Mouse (Mus musculus) adrenal gland, postnatal 14 days (tissue): Measurements from ENCODE around the gene Unc50. TPM values are rescaled to one million over a fixed set of nuclear protein-coding genes. Genes with fewer than 3 reads are reported as not detected.

ENCODE experiments used
- DNase-seq: peaks from one replicate; pipeline ENCODE4 v3.0.0; 2021; ENCODE audit warnings: mixed read lengths
- long read RNA-seq, 2 experiments: library from polyadenylated mRNA; stranded (forward); transcript quantifications; one replicate each; pipeline ENCODE4 v2.0.0; 2021
- total RNA-seq: library from RNA; stranded (reverse); gene quantifications from 2 replicates; pipeline ENCODE4 v1.2.3, GENCODE M21; 2021

The Unc50 gene
- total RNA-seq: 60.5 and 66.7 TPM in 2 replicates
- long read RNA-seq, experiment 1, transcript Unc50-201 (6 exons, 1,414 nt): major isoform, 46 of 95 reads
- long read RNA-seq, experiment 1, transcript Unc50-202 (6 exons, 1,094 nt): minor isoform, 37 of 95 reads
- long read RNA-seq, experiment 1, partial matches to known transcripts: 6 of 95 reads
- long read RNA-seq, experiment 1, other reads (novel, unspliced or antisense): 2 of 95 reads
- long read RNA-seq, experiment 2, transcript Unc50-201 (6 exons, 1,414 nt): major isoform, 31 of 68 reads
- long read RNA-seq, experiment 2, transcript Unc50-202 (6 exons, 1,094 nt): minor isoform, 17 of 68 reads
- long read RNA-seq, experiment 2, partial matches to known transcripts: 10 of 68 reads
- long read RNA-seq, experiment 2, other reads (novel, unspliced or antisense): 9 of 68 reads

- peak; percentile 96 for DNase-seq
Observed at GRCm38 (mm10) chr1:37429366-37430296, at the start of gene Unc50, which contains the start of gene Coa5. Gene Unc50, plus strand, starts transcription at chr1:37430139. Gene Coa5, minus strand, starts transcription at chr1:37430103.

DNA sequence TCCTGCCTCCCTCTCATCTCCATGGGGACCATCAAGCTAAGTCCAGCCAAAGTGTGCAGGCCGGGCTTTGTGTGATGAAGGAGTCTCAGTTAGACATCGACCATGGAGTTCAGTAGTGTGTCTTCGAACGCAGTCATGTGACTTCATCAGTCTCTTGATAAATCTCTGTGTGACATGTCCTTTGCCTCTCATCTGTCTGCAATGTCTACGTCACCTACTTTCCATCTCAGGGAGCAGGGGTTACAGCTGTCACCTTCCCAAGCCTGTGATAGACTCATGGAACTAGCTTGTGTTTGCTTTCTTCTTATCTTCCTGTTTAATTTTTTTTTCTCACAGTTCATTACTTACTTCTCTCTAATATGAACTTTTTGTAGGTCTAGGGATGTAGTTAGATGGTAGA lies 49.0 kb upstream of the Unc50 start:
- no peak for DNase-seq

DNA sequence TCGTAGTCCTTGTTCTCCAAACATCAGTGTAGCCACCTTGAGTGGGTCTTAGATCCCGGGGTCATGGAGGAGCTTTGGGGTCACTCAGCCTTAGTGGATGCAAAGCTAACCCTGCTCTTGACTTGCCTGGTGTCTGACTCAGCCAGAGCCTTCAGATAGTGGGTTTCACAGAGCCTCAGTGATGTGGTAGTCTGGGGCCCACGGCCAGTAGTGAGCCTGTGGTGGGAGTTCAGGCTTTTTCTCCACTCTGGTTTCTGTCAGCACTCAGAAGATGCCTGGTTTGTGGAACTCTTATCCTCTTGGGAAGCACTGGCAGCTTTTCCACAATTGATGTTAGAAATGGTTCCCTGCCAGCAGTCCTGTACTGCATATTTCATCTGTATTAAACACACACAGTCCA lies 45.6 kb upstream of the Unc50 start:
- DNase-seq: no peak

DNA sequence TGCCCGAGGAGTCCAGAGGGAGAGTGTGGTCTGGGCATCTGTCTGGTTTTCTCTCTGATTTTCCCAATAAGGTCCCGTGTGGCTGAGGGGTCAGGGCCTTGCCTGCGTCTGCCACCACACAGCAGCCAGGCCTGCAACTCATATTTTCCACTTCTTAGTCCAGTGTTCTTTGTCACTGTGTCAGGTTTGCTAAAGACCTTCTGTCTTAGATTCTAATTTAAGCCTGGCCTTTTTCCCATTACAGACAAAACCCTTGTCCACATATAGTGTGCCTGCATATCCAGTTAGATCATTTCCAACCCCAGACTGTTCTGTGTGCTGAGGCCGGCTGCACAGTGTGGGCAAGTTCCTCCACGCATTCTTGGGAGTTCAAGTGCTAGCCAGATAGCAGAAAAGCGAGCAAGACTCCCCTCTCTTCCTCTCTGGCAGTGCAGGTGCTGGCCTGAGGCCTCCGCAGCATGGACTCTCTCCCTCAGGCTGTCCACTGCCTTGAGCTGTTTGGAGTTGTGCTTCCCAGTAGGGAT lies 43.4 kb upstream of the Unc50 start:
- DNase-seq: no peak

DNA sequence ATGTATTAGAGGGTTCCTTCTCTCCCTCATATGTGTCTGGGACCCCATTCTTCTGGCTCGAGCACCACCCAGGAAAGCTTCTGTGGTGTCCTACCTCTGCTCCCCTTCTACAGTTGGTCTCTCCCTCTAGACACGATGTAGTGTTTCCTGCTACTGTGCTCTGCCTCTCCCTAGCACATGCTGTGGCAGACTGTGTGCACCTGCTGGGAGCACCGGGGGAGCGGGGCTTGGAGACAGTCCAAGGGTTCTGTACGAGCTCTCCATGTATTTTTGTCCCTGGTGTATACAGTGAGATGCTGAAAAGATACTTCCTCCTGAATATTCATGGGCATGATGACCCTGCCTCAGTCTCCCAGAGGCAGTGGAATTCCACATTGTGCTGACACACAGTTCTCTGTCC lies 36.8 kb upstream of the Unc50 start:
- no peak for DNase-seq

GRCm38 (mm10) chr1:37396481-37396880 lies 33.5 kb upstream of the Unc50 start:
- no peak for DNase-seq

DNA sequence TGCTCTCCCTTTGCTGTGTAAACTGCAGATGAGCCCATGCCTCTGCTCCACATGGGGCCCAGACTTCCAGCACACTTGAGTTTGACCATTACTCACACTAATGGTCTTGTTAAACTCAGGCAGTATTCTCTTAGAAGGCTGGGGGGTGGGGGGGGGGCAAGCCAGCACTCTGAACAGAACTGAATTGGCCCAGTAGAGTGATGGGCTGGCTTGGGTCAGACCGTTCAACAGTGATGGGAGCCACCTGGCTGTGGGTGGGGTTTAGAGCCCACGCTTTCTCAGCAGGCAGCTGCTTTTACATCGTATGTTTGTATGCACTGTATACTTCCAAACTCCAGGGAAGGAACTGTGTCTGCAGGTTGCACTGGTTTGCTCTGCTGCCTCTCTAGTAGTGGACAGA lies 31.0 kb upstream of the Unc50 start:
- no peak for DNase-seq

- DNase-seq: no peak
Observed at GRCm38 (mm10) chr1:37399734-37400133, 30.2 kb upstream of the Unc50 start.

DNA sequence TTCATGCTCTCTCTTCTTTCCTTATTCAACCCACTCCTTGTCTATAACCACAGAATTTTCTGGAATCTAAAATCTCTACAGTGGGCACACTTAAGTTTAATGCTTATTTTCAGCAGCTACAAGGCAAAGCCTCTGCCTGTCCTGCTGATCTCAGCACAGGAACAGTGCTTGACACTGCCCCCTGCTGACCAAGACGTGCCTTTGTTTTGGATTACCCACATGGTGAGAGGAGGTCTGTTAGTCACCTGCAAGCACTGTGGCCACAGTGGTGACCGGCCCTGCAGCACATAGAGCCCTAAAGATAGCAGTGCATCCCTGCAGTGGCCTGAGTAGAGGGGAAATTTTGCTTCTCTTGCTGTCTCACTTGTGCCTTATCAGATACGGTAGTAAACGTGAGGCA lies 28.3 kb upstream of the Unc50 start:
- peak; percentile 79 for DNase-seq

DNA sequence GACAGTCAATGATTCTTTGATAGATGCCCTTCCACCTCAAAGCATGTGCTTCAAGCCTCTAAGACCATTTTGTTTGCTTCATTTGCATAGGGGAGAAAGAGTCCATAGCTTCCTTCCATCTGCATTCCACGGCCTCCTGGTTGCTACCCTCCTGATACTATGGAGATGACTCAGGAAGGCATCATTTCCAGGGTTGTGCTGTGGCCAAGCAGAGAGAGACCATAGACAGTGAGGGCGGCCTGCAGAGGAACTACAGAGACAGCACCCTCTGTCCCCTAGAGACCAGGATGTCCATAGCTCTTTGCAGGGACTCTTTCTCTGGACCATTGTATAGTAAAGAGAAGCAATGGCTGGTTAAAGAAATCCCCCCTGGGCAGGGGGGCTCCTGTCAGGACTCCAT lies 24.8 kb upstream of the Unc50 start:
- no peak for DNase-seq

- DNase-seq: no peak
Observed at GRCm38 (mm10) chr1:37407228-37407627, 22.7 kb upstream of the Unc50 start.

DNA sequence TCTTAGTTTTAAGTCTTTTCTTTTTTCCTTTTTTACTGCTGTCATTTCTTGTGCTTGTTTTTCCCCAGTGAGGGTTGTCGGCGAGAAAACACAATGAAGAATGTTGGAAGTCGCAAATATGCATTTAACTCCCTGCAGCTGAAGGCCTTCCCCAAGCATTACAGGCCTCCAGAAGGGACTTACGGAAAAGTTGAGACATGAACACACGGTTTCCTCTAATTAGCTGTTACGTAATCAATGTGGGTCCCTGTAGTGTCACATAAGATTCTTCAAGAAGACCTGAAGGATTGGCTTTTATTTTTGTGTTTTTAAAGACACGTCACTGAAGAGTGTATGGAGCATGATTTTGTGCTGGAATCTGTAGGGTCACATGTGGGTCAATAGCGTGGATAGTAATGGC lies 21.9 kb upstream of the Unc50 start:
- DNase-seq: no peak

DNA sequence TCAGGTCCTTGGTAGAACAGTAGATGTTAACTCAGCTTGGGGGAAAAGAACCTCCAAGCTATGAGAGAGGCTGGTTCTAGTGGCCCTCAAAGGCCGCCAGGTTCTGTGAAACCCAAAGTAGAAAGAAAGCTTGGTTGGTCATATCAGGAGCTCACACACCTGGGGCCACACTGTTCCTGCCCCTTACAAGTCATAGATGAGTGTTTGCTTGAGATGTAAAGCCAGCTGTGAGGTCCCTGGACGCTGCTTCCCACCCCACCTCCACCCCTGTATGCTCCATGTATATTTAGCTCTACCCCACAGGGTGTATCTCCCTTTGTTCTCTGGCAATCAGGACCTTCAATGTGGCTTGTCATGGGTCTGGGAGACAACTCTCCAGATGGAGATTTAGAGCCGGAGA lies 21.3 kb upstream of the Unc50 start:
- no peak for DNase-seq

GRCm38 (mm10) chr1:37409647-37410046 lies 20.3 kb upstream of the Unc50 start:
- DNase-seq: peak; percentile 12

- no peak for DNase-seq
Observed at GRCm38 (mm10) chr1:37415394-37415793, 14.5 kb upstream of the Unc50 start.

- peak; percentile 88 for DNase-seq
Observed at GRCm38 (mm10) chr1:37419420-37419819, 10.5 kb upstream of the Unc50 start.

DNA sequence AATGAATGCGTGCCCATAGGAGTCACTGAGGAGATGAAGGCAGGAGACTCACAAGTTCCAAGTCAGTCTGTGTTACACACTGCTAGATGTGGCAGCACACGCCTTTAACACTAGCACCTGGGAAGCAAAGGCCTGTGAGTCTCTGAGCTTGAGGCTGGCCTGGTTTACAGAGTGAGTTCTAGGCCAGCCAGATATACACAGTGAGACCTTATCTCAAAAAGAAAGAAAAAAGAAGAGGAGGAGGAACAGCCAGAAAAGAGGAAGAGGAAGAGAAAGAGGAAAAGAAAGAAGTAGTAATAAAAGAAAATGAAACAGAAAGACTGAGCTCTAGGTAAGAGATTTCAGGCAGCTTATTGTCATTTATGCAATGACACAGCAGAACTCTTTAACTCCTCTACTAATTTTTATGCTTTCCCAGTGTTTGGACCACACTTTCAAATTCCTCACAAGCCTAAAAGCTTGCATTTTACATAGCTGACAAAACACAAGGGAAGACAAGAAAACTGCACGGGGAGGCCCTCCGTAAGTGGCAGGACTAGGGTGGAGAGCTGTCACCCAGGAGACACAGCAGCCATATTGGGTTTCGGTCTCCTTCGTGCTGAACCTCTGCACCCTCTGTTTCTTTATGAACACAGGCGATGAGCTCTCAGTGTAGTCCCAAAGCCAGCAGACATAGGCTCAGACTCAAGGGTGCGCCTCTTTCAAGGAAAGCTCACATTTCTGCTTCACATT lies 2.6 kb upstream of the Unc50 start:
- DNase-seq: no peak

- peak; percentile 57 for DNase-seq
Observed at GRCm38 (mm10) chr1:37428911-37429310, 1.0 kb upstream of the Unc50 start.

GRCm38 (mm10) chr1:37430297-37430840 lies 430 bp downstream of the Unc50 start:
- DNase-seq: peak; percentile 45

DNA sequence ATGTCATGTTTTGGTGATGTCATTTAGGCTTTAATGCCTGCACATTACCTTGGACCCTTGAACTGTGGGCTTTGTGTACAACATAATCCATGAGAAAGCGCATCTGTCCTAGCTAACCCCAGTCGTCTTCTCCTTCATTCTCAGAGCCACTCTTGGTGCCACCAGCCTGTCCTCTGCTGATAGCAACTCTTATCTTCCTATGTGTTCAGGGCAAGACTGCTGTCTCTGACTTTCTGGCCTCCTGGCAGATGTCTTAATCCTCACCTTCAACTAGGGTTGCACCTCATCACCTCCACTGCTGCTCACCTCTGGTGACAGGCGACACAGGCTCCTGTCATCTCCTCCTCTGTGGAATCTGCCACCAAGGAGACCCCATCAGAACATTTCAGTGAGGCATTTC lies 6.5 kb downstream of the Unc50 start:
- DNase-seq: no peak

DNA sequence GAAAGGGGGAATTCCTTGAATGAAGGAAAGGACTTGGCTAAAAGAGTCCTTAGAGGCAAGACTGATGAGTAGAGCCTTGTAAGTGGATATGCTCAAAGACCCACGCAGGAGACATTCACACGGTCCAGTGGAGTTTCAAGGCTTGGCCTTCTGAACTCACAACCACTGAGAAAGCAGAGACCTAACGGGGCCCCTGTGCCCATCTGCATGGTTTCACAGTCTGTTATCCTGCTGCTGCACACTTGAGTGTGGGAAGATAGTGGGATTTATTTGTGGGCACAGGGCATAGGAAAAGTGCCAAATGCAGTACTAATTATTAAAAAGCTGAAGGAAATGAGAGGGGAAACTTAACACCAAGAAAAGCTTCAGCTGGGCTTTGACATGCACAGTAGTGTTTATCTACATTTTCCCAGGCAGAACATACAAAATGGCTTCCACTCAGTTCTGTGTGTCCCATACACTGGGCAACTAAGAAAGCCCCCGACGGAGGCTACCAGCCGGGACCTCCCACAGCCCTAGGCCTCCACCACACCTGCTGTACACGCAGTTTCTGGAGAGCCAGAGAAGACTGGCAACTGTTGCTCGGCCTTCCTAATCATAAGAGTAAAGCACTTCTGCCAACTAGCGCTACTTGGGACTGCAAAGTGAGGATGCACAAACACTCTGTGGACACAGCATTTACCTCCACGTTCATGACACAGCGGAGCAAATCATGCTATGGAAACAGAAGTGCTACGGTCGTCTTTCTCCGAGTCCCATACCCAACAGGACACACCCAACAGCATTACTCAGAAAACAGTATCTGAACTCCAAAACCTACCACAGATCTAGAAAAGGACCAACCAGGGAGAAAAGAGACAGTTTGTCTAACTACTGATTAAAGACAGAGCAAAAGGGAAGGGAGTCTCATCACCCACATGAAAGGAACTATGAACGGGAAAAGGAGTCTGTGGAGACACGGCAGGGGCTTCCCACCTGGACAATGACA lies 13.2 kb downstream of the Unc50 start:
- no peak for DNase-seq
